Mouse (Mus musculus) colon, adult 2 months (tissue): ENCODE measurements around the gene Gm42906. TPM values are rescaled to one million over a fixed set of nuclear protein-coding genes. Genes with fewer than 3 reads are reported as not detected.

ENCODE experiments used
- polyA plus RNA-seq: library from polyadenylated mRNA; depleted of rRNA; stranded (reverse); fragments of >200 nt; gene quantifications from 2 replicates; pipeline ENCODE4 v1.2.3, GENCODE M21; 2012; rRNA removed

Gm42906 gene
- not detected in 2 replicates for polyA plus RNA-seq

GRCm38 (mm10) chr5:151428113-151428756, at the start of gene Gm42906:
Gm42906 (minus strand) TSS chr5:151428163.

DNA sequence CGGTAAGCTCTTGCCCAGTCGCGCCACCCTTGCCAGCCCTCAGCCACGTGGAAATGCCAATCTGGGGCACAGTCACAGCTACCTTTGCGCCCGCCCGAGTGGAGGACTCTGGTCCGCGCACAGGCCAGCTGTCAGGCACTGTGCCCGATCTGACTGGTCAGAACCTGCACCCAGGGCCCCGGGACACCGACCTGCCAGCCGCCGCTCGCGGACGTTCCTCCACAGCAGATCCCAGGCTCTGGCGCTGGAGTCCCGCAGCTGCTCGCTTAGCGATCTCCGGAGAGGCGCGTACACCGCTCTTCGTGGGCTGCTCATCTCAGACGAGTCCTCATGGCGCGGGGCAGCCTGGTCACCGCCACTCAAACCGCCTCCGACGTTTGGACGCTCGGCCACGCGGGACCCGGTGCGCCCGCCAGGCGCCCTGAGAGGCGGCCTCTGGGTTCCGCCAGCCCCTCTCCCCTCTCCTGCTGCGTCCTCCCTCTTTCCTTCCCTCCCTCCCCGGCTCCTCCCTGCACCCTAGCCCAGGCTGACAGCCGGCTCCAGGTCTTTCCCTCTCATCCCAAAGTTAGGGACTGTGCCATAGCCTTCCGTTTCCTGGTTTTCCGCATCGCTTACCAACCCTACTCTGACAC, 194.4 kb downstream of the Gm42906 start, which contains the start of gene Stard13:
Stard13 (minus strand) TSS at position 437 of the 632 bp plus-strand sequence.

Other genes with a start within 250 kb of the Gm42906 start
- 14.6 and 15.9 TPM in 2 replicates for gene Stard13, start 194.3 kb downstream of the Gm42906 start, polyA plus RNA-seq
- not detected in 2 replicates for gene Vmn2r18, start 177.9 kb upstream of the Gm42906 start, polyA plus RNA-seq
- gene Rfc3, start 223.1 kb upstream of the Gm42906 start, polyA plus RNA-seq = 6.6 TPM in 2 replicates